Mouse (Mus musculus) olfactory bulb, adult 2 months (tissue): ENCODE results near the gene Casz1.

ENCODE experiments used
- CTCF ChIP-seq: fragments of 200-500 bp; IDR thresholded peaks from 2 replicates; pipeline ENCODE4 v1.5.1; 2012; ENCODE audit warnings: low read depth, mild to moderate bottlenecking, low read length, moderate library complexity; ENCODE audit not compliant: insufficient read depth
- POLR2A ChIP-seq: fragments of 200-500 bp; IDR thresholded peaks from 2 replicates; pipeline ENCODE4 v1.6.1; 2012; ENCODE audit warnings: mild to moderate bottlenecking, low read depth, low read length, moderate library complexity; ENCODE audit not compliant: insufficient read depth

DNA sequence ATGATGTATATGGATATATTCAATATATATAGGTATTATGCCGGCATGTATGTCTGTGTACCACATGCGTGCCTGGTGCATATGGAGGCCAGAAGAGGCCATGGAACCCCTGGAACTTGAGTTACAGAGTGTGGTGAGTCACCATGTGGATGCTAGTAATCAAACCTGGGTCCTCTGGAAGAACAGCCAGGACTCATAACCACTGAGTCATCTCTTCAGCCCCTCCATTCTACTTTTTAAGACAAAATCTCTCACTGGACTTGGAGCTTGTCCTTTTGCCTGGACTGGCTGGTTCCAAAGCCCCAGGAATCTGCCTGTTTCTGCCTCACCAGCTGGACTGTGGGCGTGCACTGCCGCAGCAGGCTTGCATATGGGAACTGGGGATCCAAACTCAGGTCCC, 66.3 kb downstream of the Casz1 start:
- TF ChIP-seq CTCF (no peak), POLR2A (no peak)
